Mouse (Mus musculus): ENCODE results near the gene Ano10.

DNA sequence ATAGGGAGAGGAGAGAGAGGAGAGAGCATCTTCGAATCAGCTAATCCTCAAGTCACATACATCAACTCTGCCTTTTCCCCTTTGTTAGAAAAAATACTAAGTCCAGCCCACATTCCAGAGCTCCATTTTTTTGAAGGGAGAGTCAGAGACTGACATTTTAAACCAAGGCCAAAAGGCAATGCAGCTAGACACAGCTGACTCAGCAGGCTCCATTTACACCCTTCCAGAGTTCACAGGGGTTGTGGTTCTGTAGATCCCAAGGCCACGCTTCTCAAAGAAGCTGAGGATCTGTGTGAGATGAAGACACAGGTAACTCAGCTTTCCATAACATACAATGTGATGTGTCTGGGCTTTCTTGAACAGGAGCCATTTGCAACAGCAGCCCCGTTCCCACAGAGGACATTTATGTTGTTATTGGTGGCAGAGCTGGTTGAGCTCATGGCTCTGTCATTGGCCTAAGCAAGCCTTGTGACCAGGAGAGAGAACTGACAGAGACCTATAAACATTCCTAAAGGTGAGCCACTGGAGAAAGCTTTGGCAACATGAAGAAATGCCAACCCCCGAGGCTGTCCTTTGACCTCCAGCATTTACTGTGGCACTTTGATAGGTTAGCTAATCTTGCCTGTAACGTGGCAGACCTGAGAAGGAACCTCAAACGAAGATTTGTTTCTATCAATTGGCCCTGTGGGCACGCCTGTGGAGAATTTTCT, 17.0 kb upstream of the Ano10 start:
- TF ChIP-seq GATA1 (IDR thresholded peaks at IDR 0.05; ENCODE audit: borderline replicate concordance, low read length) (no peak), FLI1 (IDR thresholded peaks at IDR 0.05; ENCODE audit: low read length) (no peak)

All from megakaryocyte, embryonic 14.5 days (primary cell).